Mouse (Mus musculus) hindbrain, postnatal 0 days (tissue): Measurements from ENCODE around the gene Ggt1. TPM values are rescaled to one million over a fixed set of nuclear protein-coding genes. Genes with fewer than 3 reads are reported as not detected.

Experiments
- ATAC-seq: fragments of 200-750 bp; cut with Nextera tagmentation; 2 replicates; pipeline ENCODE4 v1.8.0; 2017; ENCODE audit warnings: mild to moderate bottlenecking, moderate TSS enrichment, moderate library complexity
- DNase-seq: peaks from one replicate; pipeline ENCODE4 v3.0.0-alpha.2; 2015; ENCODE audit warnings: low spot score
- H3K27ac ChIP-seq: fragments of 300-500 bp; sonication (generic); 2 replicates; pipeline ENCODE4 v1.5.1; 2014; ENCODE audit warnings: mild to moderate bottlenecking
- H3K27me3 ChIP-seq: fragments of 300-500 bp; sonication (generic); 2 replicates; pipeline ENCODE4 v1.6.1; 2014; ENCODE audit warnings: low read length, mixed read lengths; ENCODE audit not compliant: insufficient read depth
- H3K36me3 ChIP-seq: fragments of 300-500 bp; sonication (generic); 2 replicates; pipeline ENCODE4 v1.6.1; 2014; ENCODE audit warnings: low read length, mixed read lengths; ENCODE audit not compliant: insufficient read depth
- H3K4me1 ChIP-seq: fragments of 300-500 bp; sonication (generic); 2 replicates; pipeline ENCODE4 v1.6.1; 2014; ENCODE audit warnings: antibody characterized with exemption, low read length, mixed read lengths; ENCODE audit not compliant: insufficient read depth
- H3K4me2 ChIP-seq: fragments of 300-500 bp; sonication (generic); 2 replicates; pipeline ENCODE4 v1.6.1; 2014; ENCODE audit warnings: low read depth, mild to moderate bottlenecking, low read length, moderate library complexity, mixed read lengths
- H3K4me3 ChIP-seq: fragments of 300-500 bp; sonication (generic); 2 replicates; pipeline ENCODE4 v1.5.1; 2014; ENCODE audit warnings: low read length
- H3K9ac ChIP-seq: fragments of 300-500 bp; sonication (generic); replicated peaks from 2 replicates; pipeline ENCODE4 v1.6.1; 2014; ENCODE audit warnings: mild to moderate bottlenecking, low read length, moderate library complexity, mixed read lengths
- H3K9me3 ChIP-seq: fragments of 300-500 bp; sonication (generic); 2 replicates; pipeline ENCODE4 v1.6.1; 2016; ENCODE audit warnings: low read length, mixed read lengths
- CTCF ChIP-seq: IDR thresholded peaks from 2 replicates; pipeline ENCODE4 v1.5.1; 2016; ENCODE audit warnings: antibody characterized with exemption, control low read depth, low read depth
- WGBS: fragments of 180-500 bp; shearing (Covaris S2); extraction: QIAGEN DNeasy Blood & Tissue Kit; methylation state at CpG from one replicate; pipeline ENCODE4 v1.1.7; 2014; 5-methylcytosine and 5-hydroxymethylcytosine counted together
- polyA plus RNA-seq: library from polyadenylated mRNA; unstranded; fragments of >200 nt; fragmentation: Nextera tagmentation; extraction: Ambion mirVana; gene quantifications from 2 replicates; pipeline ENCODE4 v1.2.1, GENCODE M21; 2015
- total RNA-seq: library from RNA; depleted of rRNA; stranded (reverse); fragments of >200 nt; gene quantifications from 2 replicates; pipeline ENCODE4 v1.2.3, GENCODE M21; 2014; rRNA removed

Gene Ggt1
- total RNA-seq (3.2 and 7.6 TPM in 2 replicates), polyA plus RNA-seq (1.0 and 1.2 TPM in 2 replicates)

GRCm38 (mm10) chr10:75561071-75561654, at the start of gene Ggt1:
TSS of gene Ggt1 (plus strand) at chr10:75561604.
- DNase-seq: no peak
- Histone ChIP-seq H3K27ac (peak within 1 kb of the TSS; percentile 97), H3K27me3 (no peaks in the 10 kb centered on the region), H3K4me1 (peaks cover 32% of the 10 kb centered on the region), H3K9ac (peak within 1 kb of the TSS; percentile 90; the same call in 1 of the 2 replicates), H3K4me3 (peak within 1 kb of the TSS; percentile 66), H3K4me2 (peak within 1 kb of the TSS; percentile 82), H3K36me3 (no peaks in the 10 kb centered on the region), H3K9me3 (no peaks in the 10 kb centered on the region)
- ATAC-seq: no peak
- WGBS: 56% methylated on average over 10 of the region's 10 CpGs
- TF ChIP-seq CTCF: no peak

- H3K9me3 ChIP-seq: no peaks in the 10 kb centered on the region
- H3K4me3 ChIP-seq: no peak overlapping the region
- 92% methylated on average over 7 of the region's 7 CpGs for WGBS
- DNase-seq: no peak
- H3K27ac ChIP-seq: no peak overlapping the region
- no peak for TF ChIP-seq CTCF
- H3K4me2 ChIP-seq: no peak overlapping the region
- no peak for ATAC-seq
- no peaks in the 10 kb centered on the region for H3K27me3 ChIP-seq
- H3K4me1 ChIP-seq: peaks cover 6% of the 10 kb centered on the region; the same call in 1 of the 2 replicates
- peaks cover 48% of the 10 kb centered on the region for H3K36me3 ChIP-seq
- H3K9ac ChIP-seq: no peak overlapping the region
These were observed 49.5 kb upstream of the Ggt1 start for GRCm38 (mm10) chr10:75511897-75512296.

GRCm38 (mm10) chr10:75512796-75513195, 48.6 kb upstream of the Ggt1 start:
- no peak overlapping the region for H3K4me3 ChIP-seq
- 89% methylated on average over 7 of the region's 7 CpGs for WGBS
- H3K27me3 ChIP-seq: no peaks in the 10 kb centered on the region
- ATAC-seq (no peak), DNase-seq (no peak)
- H3K9me3 ChIP-seq: no peaks in the 10 kb centered on the region
- peaks cover 6% of the 10 kb centered on the region; the same call in 1 of the 2 replicates for H3K4me1 ChIP-seq
- no peak overlapping the region for H3K27ac ChIP-seq
- no peak overlapping the region for H3K4me2 ChIP-seq
- no peak for TF ChIP-seq CTCF
- no peak overlapping the region for H3K9ac ChIP-seq
- peaks cover 44% of the 10 kb centered on the region for H3K36me3 ChIP-seq

GRCm38 (mm10) chr10:75513306-75514067, 47.9 kb upstream of the Ggt1 start:
- Histone ChIP-seq H3K36me3 (peaks cover 37% of the 10 kb centered on the region), H3K27ac (no peak overlapping the region), H3K4me1 (peaks cover 6% of the 10 kb centered on the region; the same call in 1 of the 2 replicates), H3K9me3 (no peaks in the 10 kb centered on the region), H3K4me2 (no peak overlapping the region), H3K4me3 (no peak overlapping the region), H3K27me3 (no peaks in the 10 kb centered on the region), H3K9ac (no peak overlapping the region)
- no peak for TF ChIP-seq CTCF
- DNase-seq (no peak), ATAC-seq (no peak)
- 89% methylated on average over 8 of the region's 8 CpGs for WGBS

- no peaks in the 10 kb centered on the region for H3K9me3 ChIP-seq
- H3K4me3 ChIP-seq: no peak overlapping the region
- H3K4me2 ChIP-seq: no peak overlapping the region
- DNase-seq (no peak), ATAC-seq (no peak)
- no peak for TF ChIP-seq CTCF
- 86% methylated on average over 7 of the region's 7 CpGs for WGBS
- H3K27ac ChIP-seq: no peak overlapping the region
- peaks cover 28% of the 10 kb centered on the region for H3K36me3 ChIP-seq
- H3K27me3 ChIP-seq: no peaks in the 10 kb centered on the region
- peaks cover 6% of the 10 kb centered on the region; the same call in 1 of the 2 replicates for H3K4me1 ChIP-seq
- no peak overlapping the region for H3K9ac ChIP-seq
These were observed 47.0 kb upstream of the Ggt1 start for GRCm38 (mm10) chr10:75514361-75514760.

- Histone ChIP-seq H3K27me3 (no peaks in the 10 kb centered on the region), H3K4me1 (peaks cover 6% of the 10 kb centered on the region; the same call in 1 of the 2 replicates), H3K9me3 (no peaks in the 10 kb centered on the region), H3K4me3 (no peak overlapping the region), H3K9ac (peak overlapping the region; percentile 89; the same call in 1 of the 2 replicates), H3K36me3 (peaks cover 29% of the 10 kb centered on the region; the same call in 1 of the 2 replicates), H3K27ac (no peak overlapping the region), H3K4me2 (peak overlapping the region; percentile 68; the same call in 1 of the 2 replicates)
- no peak for TF ChIP-seq CTCF
- 84% methylated on average over 4 of the region's 4 CpGs for WGBS
- DNase-seq (no peak), ATAC-seq (no peak)
These were observed 46.0 kb upstream of the Ggt1 start for GRCm38 (mm10) chr10:75515216-75516037.
